Comparison of ENCODE assay signal across 12 mouse cellular contexts in genomic region chr8:26844132-26844808, GRCm38 (mm10).
A peak's percentile ranks its signal among the peaks of the same experiment; 100 is the strongest.
DNase-seq lines count a peak whose midpoint lies in the region; ATAC-seq and TF ChIP-seq lines count a peak whose summit lies in the region.
"Had no signal": no experiment of that assay in that cellular context is flagged by ENCODE, and none has a peak within 500 bp of the region (broad histone marks: within the 10 kb centered on the region; RNA-seq: fewer than 3 reads in every experiment).

No protein-coding gene starts in this region.

- no peaks in the 10 kb centered on the region for H3K27me3 ChIP-seq in kidney, adult 2 months (replicated peaks; ENCODE audit: control insufficient read depth, insufficient read depth, low read length)

- intact Hi-C loops in gastrocnemius, postnatal 14 days (cut with DNase I; ENCODE audit: low total_unique reads), result no loop called here

- 0 out of 2 replicates have a peak, but pooled peaks have one; percentile 7 for ATAC-seq in granulocyte monocyte progenitor cell, adult 5-6 weeks (replicated peaks; ENCODE audit: poor library complexity, severe bottlenecking)
- ATAC-seq in megakaryocyte-erythroid progenitor cell, adult 5-6 weeks (replicated peaks; ENCODE audit: low FRiP score, low TSS enrichment, poor library complexity, severe bottlenecking), result 0 out of 2 replicates have a peak, but pooled peaks have one; percentile 47
- ATAC-seq: midbrain, embryonic 16.5 days had no signal

- DNase-seq in kidney, adult 2 months, result peak; percentile 60
- no peak for DNase-seq in kidney, postnatal 10 days
- DNase-seq in thymus, postnatal 14 days, result no peak
- no peak for DNase-seq in gastrocnemius, postnatal 14 days
- DNase-seq: cerebellum, postnatal 25 days had no signal

- TF ChIP-seq CTCF in kidney, adult 2 months (conservative IDR thresholded peaks at IDR 0.05; ENCODE audit: insufficient read depth, insufficient read length, low read depth, low read length), result no peak

- no peak overlapping the region for H3K27ac ChIP-seq in kidney, adult 2 months (ENCODE audit: insufficient read depth, low read depth, low read length)
- peak overlapping the region; percentile 74; the same call in 1 of the 2 replicates for H3K27ac ChIP-seq in brown adipose tissue, adult 24 weeks (replicated peaks; ENCODE audit: low read depth, low read length)
- H3K27ac ChIP-seq: hindbrain, embryonic 14.5 days; limb, embryonic 12.5 days had no signal

- no peaks in the 10 kb centered on the region for H3K36me3 ChIP-seq in kidney, adult 2 months (ENCODE audit: control insufficient read depth, insufficient read depth, low read length)
- H3K36me3 ChIP-seq: heart, embryonic 12.5 days; limb, embryonic 12.5 days had no signal

- no peak overlapping the region for H3K4me3 ChIP-seq in kidney, adult 2 months (ENCODE audit: insufficient read depth, low read depth, low read length)
- no peak overlapping the region for H3K4me3 ChIP-seq in brown adipose tissue, adult 24 weeks (ENCODE audit: insufficient read depth, low read depth, low read length)
- H3K4me3 ChIP-seq: heart, embryonic 12.5 days; limb, embryonic 12.5 days had no signal

- no peaks in the 10 kb centered on the region for H3K4me1 ChIP-seq in kidney, adult 2 months (ENCODE audit: control insufficient read depth, insufficient read depth, low read length)
- peaks cover 9% of the 10 kb centered on the region; the same call in 1 of the 2 replicates for H3K4me1 ChIP-seq in brown adipose tissue, adult 24 weeks (ENCODE audit: control insufficient read depth, insufficient read depth, insufficient read length, low read length)

- no peak for TF ChIP-seq POLR2A in kidney, adult 2 months (IDR thresholded peaks at IDR 0.05; ENCODE audit: low read depth, low read length)

- 48% methylated on average over 8 of the region's 8 CpGs for WGBS in kidney, adult 2 months
